Mouse (Mus musculus): Measurements from ENCODE around the gene A730046J19Rik.

A730046J19Rik gene

GRCm38 (mm10) chrX:144153523-144153922 is at the start of gene A730046J19Rik:
TSS of gene A730046J19Rik (plus strand) at chrX:144153695.
- peak; percentile 5 for DNase-seq

- no peak for DNase-seq
Measured at GRCm38 (mm10) chrX:144104619-144105416, 48.7 kb upstream of the A730046J19Rik start.

- DNase-seq: no peak
Measured at GRCm38 (mm10) chrX:144136281-144136680, 17.2 kb upstream of the A730046J19Rik start.

- DNase-seq: no peak
Measured at GRCm38 (mm10) chrX:144149987-144150386, 3.5 kb upstream of the A730046J19Rik start.

- no peak for DNase-seq
Measured at GRCm38 (mm10) chrX:144154111-144154510, 616 bp downstream of the A730046J19Rik start.

GRCm38 (mm10) chrX:144162936-144163335 is 9.4 kb downstream of the A730046J19Rik start:
- peak; percentile 2 for DNase-seq

Data from retina, postnatal 1 day (tissue).